Mouse (Mus musculus) forebrain, embryonic 10.5 days (tissue): ENCODE measurements around the gene Cnnm1. TPM values are rescaled to one million over a fixed set of nuclear protein-coding genes. Genes with fewer than 3 reads are reported as not detected.

Experiments
- DNase-seq: peaks from one replicate; pipeline ENCODE4 v3.0.0-alpha.2; 2017; ENCODE audit warnings: low spot score; ENCODE audit errors: extremely low spot score
- H3K27ac ChIP-seq: fragments of 300-500 bp; sonication (generic); 2 replicates; pipeline ENCODE4 v1.5.1; 2016; ENCODE audit warnings: mild to moderate bottlenecking
- H3K27me3 ChIP-seq: fragments of 300-500 bp; sonication (generic); 2 replicates; pipeline ENCODE4 v1.6.1; 2016; ENCODE audit warnings: mild to moderate bottlenecking; ENCODE audit not compliant: poor library complexity, severe bottlenecking
- H3K36me3 ChIP-seq: fragments of 300-500 bp; sonication (generic); replicated peaks from 2 replicates; pipeline ENCODE4 v1.6.1; 2016; ENCODE audit warnings: mild to moderate bottlenecking, moderate library complexity
- H3K4me1 ChIP-seq: fragments of 300-500 bp; sonication (generic); 2 replicates; pipeline ENCODE4 v1.6.1; 2016
- H3K4me3 ChIP-seq: fragments of 300-500 bp; sonication (generic); 2 replicates; pipeline ENCODE4 v1.5.1; 2016; ENCODE audit warnings: mild to moderate bottlenecking, moderate library complexity
- H3K9me3 ChIP-seq: fragments of 300-500 bp; sonication (generic); 2 replicates; pipeline ENCODE4 v1.6.1; 2016; ENCODE audit warnings: mild to moderate bottlenecking, moderate library complexity
- WGBS: fragments of 180-500 bp; shearing (Covaris S2); methylation state at CpG from one replicate; pipeline ENCODE4 v1.1.7; 2016; 5-methylcytosine and 5-hydroxymethylcytosine counted together
- polyA plus RNA-seq: library from polyadenylated mRNA; unstranded; fragments of >200 nt; fragmentation: Nextera tagmentation; extraction: Ambion mirVana; gene quantifications from 2 replicates; pipeline ENCODE4 v1.2.1, GENCODE M21; 2016

The Cnnm1 gene
- polyA plus RNA-seq, 1 experiment from 2014 or later, result 0.31 TPM

DNA sequence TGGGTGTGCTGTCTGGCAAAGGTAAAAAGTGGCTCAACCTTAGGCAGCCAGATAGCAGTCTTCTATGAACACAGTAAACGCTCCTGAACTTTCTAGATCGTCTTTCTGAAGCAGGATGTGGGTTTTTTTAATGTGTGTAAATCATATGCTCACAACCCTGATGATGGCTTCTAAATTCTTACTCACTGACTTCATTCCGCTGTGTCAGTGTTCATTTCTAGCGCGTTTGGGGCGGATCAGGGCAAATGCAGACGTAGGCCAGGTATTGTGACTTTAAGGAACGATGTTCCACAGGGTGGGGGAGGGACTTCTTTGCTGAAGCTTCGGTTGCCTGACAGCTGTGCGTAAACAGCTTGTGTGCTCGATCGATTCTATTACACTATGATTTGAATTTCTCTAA lies 90.7 kb downstream of the Cnnm1 start:
- H3K27ac ChIP-seq, result no peak overlapping the region
- no peaks in the 10 kb centered on the region for H3K36me3 ChIP-seq
- 30% methylated on average over 12 of the region's 12 CpGs for WGBS
- peaks cover 13% of the 10 kb centered on the region; the same call in 1 of the 2 replicates for H3K4me1 ChIP-seq
- DNase-seq, result no peak
- peaks cover 38% of the 10 kb centered on the region for H3K27me3 ChIP-seq
- no peaks in the 10 kb centered on the region for H3K9me3 ChIP-seq
- H3K4me3 ChIP-seq, result no peak overlapping the region

DNA sequence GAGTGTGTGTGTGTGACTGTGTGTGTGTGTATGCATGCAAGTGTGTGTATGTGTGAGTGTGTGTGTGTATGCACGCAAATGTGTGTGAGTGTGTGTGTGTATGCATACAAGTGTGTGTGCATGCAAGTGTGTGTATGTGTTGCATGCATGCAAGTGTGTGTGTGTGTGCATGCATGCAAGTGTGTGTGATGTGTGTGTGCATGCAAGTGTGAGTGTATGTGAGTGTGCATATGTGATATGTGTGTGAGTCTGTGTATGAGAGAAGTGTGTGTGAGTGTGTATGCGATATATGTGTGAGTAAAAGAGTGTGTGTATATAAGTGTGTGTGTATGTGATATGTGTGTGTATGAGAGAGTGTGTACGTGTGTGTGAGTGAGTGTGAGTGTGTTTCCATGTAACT lies 95.1 kb downstream of the Cnnm1 start:
- no peaks in the 10 kb centered on the region for H3K4me1 ChIP-seq
- peaks cover 41% of the 10 kb centered on the region for H3K27me3 ChIP-seq
- no peaks in the 10 kb centered on the region for H3K9me3 ChIP-seq
- no peak overlapping the region for H3K4me3 ChIP-seq
- WGBS, result 94% methylated on average over 3 of the region's 3 CpGs
- H3K27ac ChIP-seq, result no peak overlapping the region
- no peak for DNase-seq
- H3K36me3 ChIP-seq, result no peaks in the 10 kb centered on the region

DNA sequence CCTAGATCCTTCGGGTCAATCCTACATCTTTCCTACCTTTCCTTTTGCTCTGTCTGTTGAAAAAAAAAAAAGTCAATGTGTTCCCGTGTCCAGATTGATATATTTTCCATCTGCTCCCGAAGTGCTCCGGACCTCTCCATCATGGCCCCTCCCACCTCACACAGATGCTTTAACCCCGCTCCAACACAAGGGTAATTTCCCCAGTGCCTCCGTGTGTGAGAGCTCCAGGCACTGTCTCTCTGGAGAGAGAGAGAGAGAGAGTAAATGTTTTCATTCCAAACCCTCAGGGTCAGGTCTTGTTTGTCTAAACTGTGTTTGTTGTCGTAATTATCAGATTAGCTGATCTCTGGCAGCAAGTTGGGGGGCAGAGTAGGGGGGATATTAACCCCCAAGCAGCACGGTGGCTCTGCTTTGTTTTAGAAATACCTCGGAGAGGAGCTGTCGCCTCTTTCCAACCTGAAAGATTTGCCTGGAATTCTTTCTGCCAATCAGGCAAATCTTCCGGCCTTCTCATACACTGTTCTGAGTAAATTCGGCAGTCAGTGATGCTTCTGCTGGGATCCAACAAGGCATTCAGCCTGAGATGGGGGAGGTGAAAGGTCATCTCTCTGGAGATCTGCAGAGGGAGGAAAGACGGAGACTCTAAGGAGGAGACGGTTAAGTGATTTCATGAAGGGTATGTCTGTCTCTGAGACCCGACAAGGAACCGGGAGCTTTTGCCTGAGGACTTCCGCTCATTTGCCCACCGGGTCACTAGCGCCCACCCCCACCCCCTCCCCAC lies 106.3 kb downstream of the Cnnm1 start:
- peak; percentile 24 for DNase-seq
- H3K4me3 ChIP-seq, result peak overlapping the region; percentile 33
- WGBS, result 8% methylated on average over 19 of the region's 19 CpGs
- peaks cover 16% of the 10 kb centered on the region for H3K4me1 ChIP-seq
- H3K27ac ChIP-seq, result 0 out of 2 replicates have a peak overlapping the region, but pooled peaks have one; percentile 35
- peaks cover 95% of the 10 kb centered on the region for H3K27me3 ChIP-seq
- no peaks in the 10 kb centered on the region for H3K36me3 ChIP-seq
- H3K9me3 ChIP-seq, result no peaks in the 10 kb centered on the region

Other genes starting within 250 kb of the Cnnm1 start
- gene Hpse2, start 52.1 kb upstream of the Cnnm1 start, polyA plus RNA-seq, result 2.6 and 4.0 TPM in 2 replicates
- 57.5 and 63.9 TPM in 2 replicates for gene Got1, start 84.2 kb downstream of the Cnnm1 start, polyA plus RNA-seq
- gene Nkx2-3, start 171.9 kb downstream of the Cnnm1 start, polyA plus RNA-seq, result 2.4 TPM in 2 replicates
- 11.3 and 12.4 TPM in 2 replicates for gene Slc25a28, start 234.4 kb downstream of the Cnnm1 start, polyA plus RNA-seq
- 8.6 and 8.8 TPM in 2 replicates for gene Entpd7, start 249.2 kb downstream of the Cnnm1 start, polyA plus RNA-seq